Mouse (Mus musculus) hindbrain, postnatal 0 days (tissue): ENCODE data around the gene Itgam. TPM values are rescaled to one million over a fixed set of nuclear protein-coding genes. Genes with fewer than 3 reads are reported as not detected.

Experiments used
- ATAC-seq: fragments of 200-750 bp; cut with Nextera tagmentation; 2 replicates; pipeline ENCODE4 v1.8.0; 2017; ENCODE audit warnings: mild to moderate bottlenecking, moderate TSS enrichment, moderate library complexity
- DNase-seq: peaks from one replicate; pipeline ENCODE4 v3.0.0-alpha.2; 2015; ENCODE audit warnings: low spot score
- H3K27ac ChIP-seq: fragments of 300-500 bp; sonication (generic); 2 replicates; pipeline ENCODE4 v1.5.1; 2014; ENCODE audit warnings: mild to moderate bottlenecking
- H3K27me3 ChIP-seq: fragments of 300-500 bp; sonication (generic); 2 replicates; pipeline ENCODE4 v1.6.1; 2014; ENCODE audit warnings: low read length, mixed read lengths; ENCODE audit not compliant: insufficient read depth
- H3K36me3 ChIP-seq: fragments of 300-500 bp; sonication (generic); 2 replicates; pipeline ENCODE4 v1.6.1; 2014; ENCODE audit warnings: low read length, mixed read lengths; ENCODE audit not compliant: insufficient read depth
- H3K4me1 ChIP-seq: fragments of 300-500 bp; sonication (generic); 2 replicates; pipeline ENCODE4 v1.6.1; 2014; ENCODE audit warnings: antibody characterized with exemption, low read length, mixed read lengths; ENCODE audit not compliant: insufficient read depth
- H3K4me2 ChIP-seq: fragments of 300-500 bp; sonication (generic); 2 replicates; pipeline ENCODE4 v1.6.1; 2014; ENCODE audit warnings: low read depth, mild to moderate bottlenecking, low read length, moderate library complexity, mixed read lengths
- H3K4me3 ChIP-seq: fragments of 300-500 bp; sonication (generic); 2 replicates; pipeline ENCODE4 v1.5.1; 2014; ENCODE audit warnings: low read length
- H3K9ac ChIP-seq: fragments of 300-500 bp; sonication (generic); replicated peaks from 2 replicates; pipeline ENCODE4 v1.6.1; 2014; ENCODE audit warnings: mild to moderate bottlenecking, low read length, moderate library complexity, mixed read lengths
- H3K9me3 ChIP-seq: fragments of 300-500 bp; sonication (generic); 2 replicates; pipeline ENCODE4 v1.6.1; 2016; ENCODE audit warnings: low read length, mixed read lengths
- CTCF ChIP-seq: IDR thresholded peaks from 2 replicates; pipeline ENCODE4 v1.5.1; 2016; ENCODE audit warnings: antibody characterized with exemption, control low read depth, low read depth
- WGBS: fragments of 180-500 bp; shearing (Covaris S2); extraction: QIAGEN DNeasy Blood & Tissue Kit; methylation state at CpG from one replicate; pipeline ENCODE4 v1.1.7; 2014; 5-methylcytosine and 5-hydroxymethylcytosine counted together
- polyA plus RNA-seq: library from polyadenylated mRNA; unstranded; fragments of >200 nt; fragmentation: Nextera tagmentation; extraction: Ambion mirVana; gene quantifications from 2 replicates; pipeline ENCODE4 v1.2.1, GENCODE M21; 2015
- total RNA-seq: library from RNA; depleted of rRNA; stranded (reverse); fragments of >200 nt; gene quantifications from 2 replicates; pipeline ENCODE4 v1.2.3, GENCODE M21; 2014

Itgam gene
- total and polyA plus RNA-seq, 2 experiments from 2014 or later = 1.3 to 3.2 TPM

DNA sequence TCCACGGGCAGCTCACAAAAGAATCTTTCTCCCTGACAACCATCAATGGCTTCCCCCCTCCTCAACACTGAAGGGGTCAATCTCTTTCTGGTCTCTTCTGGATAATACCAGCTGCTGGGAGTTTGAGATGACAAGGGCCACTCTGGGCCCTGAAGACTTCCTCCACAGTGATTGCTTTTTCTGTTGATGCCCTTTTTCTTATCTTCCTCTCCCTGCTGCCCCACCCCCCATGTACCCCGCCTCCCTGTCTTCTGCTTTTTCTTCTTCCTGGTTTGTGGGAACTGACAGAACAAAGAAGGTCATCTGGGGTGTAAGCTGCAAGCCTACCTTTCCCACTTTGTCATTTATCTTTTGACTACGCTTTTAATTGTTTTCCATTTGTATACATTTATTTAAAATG lies 5.4 kb downstream of the Itgam start:
- Histone ChIP-seq H3K4me3 (no peak overlapping the region), H3K4me1 (no peaks in the 10 kb centered on the region), H3K9ac (no peak overlapping the region), H3K9me3 (no peaks in the 10 kb centered on the region), H3K4me2 (no peak overlapping the region), H3K36me3 (no peaks in the 10 kb centered on the region), H3K27me3 (no peaks in the 10 kb centered on the region), H3K27ac (no peak overlapping the region)
- WGBS = 51% methylated on average over 3 of the region's 3 CpGs
- TF ChIP-seq CTCF = no peak
- no peak for DNase-seq
- no peak for ATAC-seq

DNA sequence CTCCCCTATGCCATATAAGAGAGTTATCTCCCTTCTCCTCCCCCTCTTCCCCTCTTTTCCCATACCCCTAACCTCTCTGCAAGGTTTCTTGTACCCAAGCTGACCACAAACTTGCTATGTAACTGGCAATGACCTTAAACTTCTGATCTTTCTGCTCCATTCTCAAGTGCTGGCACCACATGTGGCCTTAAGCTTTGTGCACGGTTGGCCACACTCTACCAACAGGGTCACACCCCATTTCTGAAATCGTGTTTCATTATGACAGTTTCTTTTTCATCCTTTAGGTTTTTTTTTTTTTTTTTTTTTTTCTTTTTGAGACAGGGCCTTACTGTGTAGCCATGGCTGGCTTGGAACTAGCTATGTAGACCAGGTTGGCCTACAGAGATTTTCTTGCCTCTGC lies 7.4 kb downstream of the Itgam start:
- DNase-seq (no peak), ATAC-seq (no peak)
- TF ChIP-seq CTCF = no peak
- Histone ChIP-seq H3K4me3 (no peak overlapping the region), H3K9ac (no peak overlapping the region), H3K4me2 (no peak overlapping the region), H3K36me3 (no peaks in the 10 kb centered on the region), H3K9me3 (no peaks in the 10 kb centered on the region), H3K27me3 (no peaks in the 10 kb centered on the region), H3K4me1 (no peaks in the 10 kb centered on the region), H3K27ac (no peak overlapping the region)
- WGBS = 79% methylated on average over 2 of the region's 2 CpGs

DNA sequence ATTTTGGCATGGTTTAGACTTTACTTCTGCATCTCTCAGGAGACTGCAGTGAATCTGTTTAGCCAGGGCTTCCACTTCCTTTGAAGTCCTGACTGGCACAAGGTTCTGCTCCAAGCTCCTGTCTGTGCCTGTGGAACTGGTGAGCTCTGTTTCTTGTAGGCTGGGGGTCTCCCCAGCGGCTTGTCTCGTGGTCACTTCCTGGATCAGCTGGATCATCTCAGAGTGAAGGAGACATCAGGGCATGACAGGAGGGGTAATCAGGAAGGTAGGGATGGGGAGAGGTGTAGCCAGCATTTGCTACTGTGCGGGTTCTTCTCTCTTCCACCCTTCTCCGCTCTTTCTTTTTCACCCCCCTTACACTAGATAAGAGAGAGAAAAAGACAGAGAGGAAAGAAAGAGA lies 9.4 kb downstream of the Itgam start:
- WGBS = 89% methylated on average over 4 of the region's 4 CpGs
- no peak for DNase-seq

DNA sequence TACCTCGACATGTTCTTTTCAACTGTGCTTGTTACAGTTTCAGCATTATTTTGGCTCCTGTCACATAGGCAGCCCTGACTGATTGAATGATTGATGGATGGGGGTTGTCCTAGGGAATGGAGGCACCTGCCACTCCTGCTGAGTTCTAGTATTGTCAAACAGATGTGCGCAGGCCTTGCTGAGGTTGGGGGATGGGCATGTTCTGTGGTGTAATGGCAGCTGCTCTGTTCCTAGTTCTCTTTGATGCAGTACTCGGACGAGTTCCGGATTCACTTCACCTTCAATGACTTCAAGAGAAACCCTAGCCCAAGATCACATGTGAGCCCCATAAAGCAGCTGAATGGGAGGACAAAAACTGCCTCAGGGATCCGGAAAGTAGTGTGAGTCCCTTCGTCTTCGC lies 17.6 kb downstream of the Itgam start:
- no peak for ATAC-seq

More for the DNA sequence above, 9.4 kb downstream of the Itgam start:
- H3K4me1 ChIP-seq = no peaks in the 10 kb centered on the region
- no peak overlapping the region for H3K27ac ChIP-seq
- no peak for ATAC-seq
- no peak overlapping the region for H3K4me3 ChIP-seq
- no peak overlapping the region for H3K4me2 ChIP-seq
- H3K27me3 ChIP-seq = no peaks in the 10 kb centered on the region
- TF ChIP-seq CTCF = no peak
- no peaks in the 10 kb centered on the region for H3K36me3 ChIP-seq
- no peaks in the 10 kb centered on the region for H3K9me3 ChIP-seq
- H3K9ac ChIP-seq = no peak overlapping the region

DNA sequence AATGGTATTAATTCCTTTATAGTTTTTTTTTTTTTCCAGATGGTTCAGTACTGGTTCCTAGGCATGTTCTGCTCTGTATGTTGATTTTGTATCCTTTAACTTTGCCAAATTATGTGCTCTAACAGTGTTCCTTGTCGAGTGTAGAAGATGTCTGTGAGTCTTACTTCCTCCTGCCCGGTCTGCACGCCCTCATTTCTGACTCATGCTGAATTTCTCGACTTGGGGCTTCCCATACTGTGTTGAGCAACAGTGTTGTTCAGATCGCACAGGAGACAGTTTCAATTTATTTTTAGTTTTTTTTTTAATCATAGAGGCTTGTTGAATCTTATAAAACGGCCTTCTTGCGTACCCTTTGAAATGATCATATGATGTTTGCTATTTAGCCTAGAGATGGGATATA lies 26.7 kb downstream of the Itgam start:
- DNase-seq (no peak), ATAC-seq (no peak)
- 82% methylated on average over 7 of the region's 7 CpGs for WGBS
- Histone ChIP-seq H3K9ac (no peak overlapping the region), H3K4me3 (no peak overlapping the region), H3K27ac (no peak overlapping the region), H3K27me3 (no peaks in the 10 kb centered on the region), H3K9me3 (no peaks in the 10 kb centered on the region), H3K4me2 (no peak overlapping the region), H3K36me3 (no peaks in the 10 kb centered on the region), H3K4me1 (no peaks in the 10 kb centered on the region)
- TF ChIP-seq CTCF = no peak

More for the DNA sequence above, 17.6 kb downstream of the Itgam start:
- Histone ChIP-seq H3K4me2 (no peak overlapping the region), H3K4me3 (no peak overlapping the region), H3K27me3 (no peaks in the 10 kb centered on the region), H3K4me1 (no peaks in the 10 kb centered on the region), H3K36me3 (no peaks in the 10 kb centered on the region), H3K9me3 (no peaks in the 10 kb centered on the region), H3K9ac (no peak overlapping the region), H3K27ac (no peak overlapping the region)
- no peak for TF ChIP-seq CTCF
- WGBS = 79% methylated on average over 8 of the region's 8 CpGs
- no peak for DNase-seq

DNA sequence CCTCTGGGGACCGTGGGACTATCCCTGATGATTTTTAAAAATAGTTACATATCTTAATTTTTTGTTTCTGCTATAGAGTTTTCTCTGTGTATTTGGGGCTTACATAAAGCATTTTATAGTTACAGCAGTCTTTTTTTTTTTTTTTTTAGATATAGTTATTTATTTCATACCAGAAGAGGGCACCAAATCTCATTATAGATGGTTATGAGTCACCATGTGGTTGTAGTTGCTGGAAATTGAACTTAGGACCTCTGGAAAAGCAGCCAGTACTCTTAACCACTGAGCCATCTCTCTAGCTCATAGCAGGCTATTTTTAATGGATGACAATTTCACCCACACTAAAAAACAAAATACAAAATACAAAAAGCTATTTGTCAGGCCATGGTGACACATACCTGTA lies 35.7 kb downstream of the Itgam start:
- H3K4me2 ChIP-seq = no peak overlapping the region
- WGBS = 79% methylated on average over 1 of the region's 1 CpGs

DNA sequence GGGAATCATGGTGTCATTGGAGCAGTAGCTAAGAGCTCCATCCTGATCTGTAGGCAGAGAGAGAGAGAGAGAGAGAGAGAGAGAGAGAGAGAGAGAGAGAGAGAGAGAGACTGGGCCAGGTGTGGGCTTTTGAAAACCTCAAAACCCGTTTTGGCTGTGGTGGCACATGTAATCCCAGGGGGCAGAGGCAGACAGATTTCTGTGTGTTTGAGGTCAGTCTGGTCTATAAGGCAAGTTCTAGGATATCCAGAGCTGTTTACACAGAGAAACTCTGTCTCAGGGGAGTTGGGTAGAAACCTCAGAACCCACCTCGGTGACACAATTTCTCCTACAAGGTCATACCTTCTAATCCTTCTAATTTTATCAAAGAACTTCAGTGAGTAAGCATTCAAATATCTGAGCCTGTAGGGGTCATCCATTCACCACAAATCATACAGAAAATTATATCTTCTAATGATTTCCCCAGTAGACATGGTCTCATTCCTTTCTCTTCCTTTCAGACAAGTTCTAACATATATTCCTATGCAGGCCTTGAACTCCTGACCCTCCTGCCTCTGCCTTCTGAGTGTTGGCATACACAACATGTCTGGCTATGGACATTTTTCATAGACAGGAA lies 38.4 kb downstream of the Itgam start:
- DNase-seq (no peak), ATAC-seq (no peak)
- WGBS = 70% methylated on average over 2 of the region's 2 CpGs
- no peak for TF ChIP-seq CTCF
- Histone ChIP-seq H3K36me3 (no peaks in the 10 kb centered on the region), H3K27me3 (no peaks in the 10 kb centered on the region), H3K4me2 (no peak overlapping the region), H3K9me3 (no peaks in the 10 kb centered on the region), H3K4me3 (no peak overlapping the region), H3K4me1 (no peaks in the 10 kb centered on the region), H3K27ac (no peak overlapping the region), H3K9ac (no peak overlapping the region)

More for the DNA sequence above, 35.7 kb downstream of the Itgam start:
- H3K36me3 ChIP-seq = no peaks in the 10 kb centered on the region
- H3K9ac ChIP-seq = no peak overlapping the region
- DNase-seq (no peak), ATAC-seq (no peak)
- no peak overlapping the region for H3K27ac ChIP-seq
- no peaks in the 10 kb centered on the region for H3K27me3 ChIP-seq
- TF ChIP-seq CTCF = no peak
- H3K4me3 ChIP-seq = no peak overlapping the region
- no peaks in the 10 kb centered on the region for H3K9me3 ChIP-seq
- H3K4me1 ChIP-seq = no peaks in the 10 kb centered on the region
